Mouse (Mus musculus) liver, embryonic 13.5 days (tissue): Measurements from ENCODE around the gene Pomgnt2. TPM values are rescaled to one million over a fixed set of nuclear protein-coding genes. Genes with fewer than 3 reads are reported as not detected.

Source experiments
- ATAC-seq: fragments of 200-750 bp; cut with Nextera tagmentation; 2 replicates; pipeline ENCODE4 v1.8.0; 2017; ENCODE audit warnings: low read depth, mild to moderate bottlenecking, moderate number of reproducible peaks, moderate library complexity
- DNase-seq: peaks from one replicate; pipeline ENCODE4 v3.0.0; 2022
- H3K27ac ChIP-seq: fragments of 300-500 bp; sonication (generic); 2 replicates; pipeline ENCODE4 v1.5.1; 2015; ENCODE audit warnings: moderate library complexity, mild to moderate bottlenecking, inconsistent platforms
- H3K27me3 ChIP-seq: fragments of 300-500 bp; sonication (generic); 2 replicates; pipeline ENCODE4 v1.6.1; 2015; ENCODE audit warnings: mild to moderate bottlenecking, inconsistent platforms
- H3K36me3 ChIP-seq: fragments of 300-500 bp; sonication (generic); 2 replicates; pipeline ENCODE4 v1.6.1; 2015; ENCODE audit warnings: mild to moderate bottlenecking, inconsistent platforms
- H3K4me1 ChIP-seq: fragments of 300-500 bp; sonication (generic); replicated peaks from 2 replicates; pipeline ENCODE4 v1.6.1; 2015; ENCODE audit warnings: inconsistent platforms
- H3K4me2 ChIP-seq: fragments of 300-500 bp; sonication (generic); 2 replicates; pipeline ENCODE4 v1.6.1; 2015; ENCODE audit warnings: inconsistent platforms, mild to moderate bottlenecking, moderate library complexity
- H3K4me3 ChIP-seq: fragments of 300-500 bp; sonication (generic); replicated peaks from 2 replicates; pipeline ENCODE4 v1.5.1; 2015; ENCODE audit warnings: mild to moderate bottlenecking, inconsistent platforms
- H3K9ac ChIP-seq: fragments of 300-500 bp; sonication (generic); 2 replicates; pipeline ENCODE4 v1.6.1; 2015; ENCODE audit warnings: mild to moderate bottlenecking, inconsistent platforms
- H3K9me3 ChIP-seq: fragments of 300-500 bp; sonication (generic); replicated peaks from 2 replicates; pipeline ENCODE4 v1.6.1; 2016; ENCODE audit warnings: inconsistent platforms
- WGBS: fragments of 180-500 bp; shearing (Covaris S2); methylation state at CpG from one replicate; pipeline ENCODE4 v1.1.7; 2015; ENCODE audit not compliant: insufficient replicate concordance; 5-methylcytosine and 5-hydroxymethylcytosine counted together
- polyA plus RNA-seq: library from polyadenylated mRNA; unstranded; fragments of >200 nt; fragmentation: Nextera tagmentation; extraction: Ambion mirVana; gene quantifications from 2 replicates; pipeline ENCODE4 v1.2.1, GENCODE M21; 2015

Gene Pomgnt2
- polyA plus RNA-seq, 1 experiment from 2014 or later: 2.6 TPM

GRCm38 (mm10) chr9:121936952-121937351 lies 60.0 kb downstream of the Pomgnt2 start:
- DNase-seq: no peak
- WGBS: 69% methylated on average over 1 of the region's 1 CpGs
- H3K9me3 ChIP-seq: no peaks in the 10 kb centered on the region
- 0 out of 2 replicates have a peak, but pooled peaks cover 3% of the 10 kb centered on the region for H3K27me3 ChIP-seq
- H3K4me3 ChIP-seq: no peak overlapping the region
- H3K36me3 ChIP-seq: no peaks in the 10 kb centered on the region
- no peak overlapping the region for H3K9ac ChIP-seq
- no peak overlapping the region for H3K27ac ChIP-seq
- 0 out of 2 replicates have a peak, but pooled peaks have one; percentile 12 for ATAC-seq
- no peak overlapping the region for H3K4me2 ChIP-seq
- H3K4me1 ChIP-seq: 0 out of 2 replicates have a peak, but pooled peaks cover 2% of the 10 kb centered on the region

- DNase-seq (no peak), ATAC-seq (no peak)
- Histone ChIP-seq H3K9ac (no peak overlapping the region), H3K4me1 (0 out of 2 replicates have a peak, but pooled peaks cover 2% of the 10 kb centered on the region), H3K27me3 (0 out of 2 replicates have a peak, but pooled peaks cover 3% of the 10 kb centered on the region), H3K4me3 (no peak overlapping the region), H3K27ac (no peak overlapping the region), H3K4me2 (no peak overlapping the region), H3K36me3 (no peaks in the 10 kb centered on the region), H3K9me3 (no peaks in the 10 kb centered on the region)
- 60% methylated on average over 4 of the region's 4 CpGs for WGBS
These were observed 62.1 kb downstream of the Pomgnt2 start for GRCm38 (mm10) chr9:121934856-121935255.

Other genes starting within 250 kb of the Pomgnt2 start
- gene Zfp651, start 237.8 kb downstream of the Pomgnt2 start, polyA plus RNA-seq: 1.2 and 1.3 TPM in 2 replicates
- 0.27 and 0.45 TPM in 2 replicates for gene Klhl40, start 219.5 kb downstream of the Pomgnt2 start, polyA plus RNA-seq
- gene Hhatl, start 204.6 kb downstream of the Pomgnt2 start, polyA plus RNA-seq: 0.12 and 0.15 TPM in 2 replicates
- gene Ccdc13, start 157.6 kb downstream of the Pomgnt2 start, polyA plus RNA-seq: not detected in 2 replicates
- 105 and 113 TPM in 2 replicates for gene Higd1a, start 138.7 kb downstream of the Pomgnt2 start, polyA plus RNA-seq
- gene Ackr2, start 98.8 kb downstream of the Pomgnt2 start, polyA plus RNA-seq: 0.21 and 0.27 TPM in 2 replicates
- 0.46 and 0.63 TPM in 2 replicates for gene Cyp8b1, start 80.8 kb downstream of the Pomgnt2 start, polyA plus RNA-seq
- 0.12 and 0.25 TPM in 2 replicates for gene Fam198a, start 46.1 kb downstream of the Pomgnt2 start, polyA plus RNA-seq
- gene Snrk, start 120.2 kb upstream of the Pomgnt2 start, polyA plus RNA-seq: 14.6 and 21.8 TPM in 2 replicates